In genomic region chr13:63520110-63520509, GRCm38 (mm10) we compare ENCODE assay signal across 35 mouse cellular contexts.
"Had no signal": no experiment of that assay in that cellular context is flagged by ENCODE, and none has a peak within 500 bp of the region (broad histone marks: within the 10 kb centered on the region; RNA-seq: fewer than 3 reads in every experiment).

No protein-coding gene starts in this region.

- H3K9me3 ChIP-seq: heart, embryonic 10.5 days; heart, embryonic 12.5 days; heart, embryonic 13.5 days; heart, embryonic 15.5 days; hindbrain, embryonic 10.5 days; hindbrain, embryonic 12.5 days; hindbrain, embryonic 13.5 days; hindbrain, embryonic 15.5 days; intestine, embryonic 15.5 days; kidney, embryonic 15.5 days had no signal

- H3K4me2 ChIP-seq: heart, embryonic 11.5 days; heart, embryonic 12.5 days; heart, embryonic 13.5 days; heart, embryonic 15.5 days; hindbrain, embryonic 12.5 days; hindbrain, embryonic 13.5 days; hindbrain, embryonic 14.5 days; hindbrain, embryonic 15.5 days; intestine, embryonic 15.5 days; kidney, embryonic 15.5 days had no signal

- ATAC-seq: hindbrain, embryonic 16.5 days; hindbrain, postnatal 0 days; inflammation-experienced regulatory T-cells, adult 6 months; intestine, embryonic 15.5 days; intestine, embryonic 16.5 days; intestine, postnatal 0 days had no signal

- H3K4me3 ChIP-seq: heart, embryonic 10.5 days; heart, embryonic 12.5 days; heart, embryonic 13.5 days; heart, embryonic 15.5 days; hindbrain, embryonic 10.5 days; hindbrain, embryonic 12.5 days; hindbrain, embryonic 13.5 days; hindbrain, embryonic 15.5 days; intestine, embryonic 15.5 days; kidney, embryonic 15.5 days; layer of hippocampus, adult 2 months had no signal

- H3K27me3 ChIP-seq: heart, embryonic 12.5 days; heart, embryonic 13.5 days; heart, embryonic 15.5 days; hindbrain, embryonic 12.5 days; hindbrain, embryonic 13.5 days; hindbrain, embryonic 15.5 days; intestine, embryonic 15.5 days; kidney, embryonic 15.5 days had no signal

- H3K9ac ChIP-seq: heart, embryonic 12.5 days; heart, embryonic 13.5 days; heart, embryonic 15.5 days; hindbrain, embryonic 12.5 days; hindbrain, embryonic 13.5 days; hindbrain, embryonic 14.5 days; hindbrain, embryonic 15.5 days; intestine, embryonic 15.5 days; kidney, embryonic 15.5 days had no signal

- H3K4me1 ChIP-seq: heart, embryonic 10.5 days; heart, embryonic 15.5 days had no signal

- DNase-seq: heart, postnatal 10 days; heart, postnatal 14 days; heart, postnatal 36 days; heart, postnatal 4 days; kidney, adult 11 months; kidney, adult 18-20 months; kidney, adult 2 months; kidney, adult 8-10 months; kidney, adult 9 months; kidney, postnatal 10 days; kidney, postnatal 14 days; kidney, postnatal 25 days; kidney, postnatal 36 days; kidney, postnatal 4 days; layer of hippocampus, adult 9-11 months; layer of hippocampus, postnatal 36 days had no signal

- H3K27ac ChIP-seq: heart, embryonic 10.5 days; heart, embryonic 13.5 days; heart, embryonic 15.5 days; hindbrain, embryonic 10.5 days; hindbrain, embryonic 12.5 days; hindbrain, embryonic 13.5 days; hindbrain, embryonic 14.5 days; hindbrain, embryonic 15.5 days; hindbrain, postnatal 0 days; intestine, embryonic 15.5 days; kidney, embryonic 15.5 days; kidney, postnatal 0 days; layer of hippocampus, adult 2 months had no signal
